Mouse (Mus musculus) forelimb bud, embryonic 11.5 days (tissue): ENCODE measurements around the gene Wdr45.

ENCODE experiments used
- DNase-seq: peaks from one replicate; pipeline ENCODE4 v3.0.0-alpha.2; 2012; ENCODE audit warnings: low read depth, low spot score

Gene Wdr45

GRCm38 (mm10) chrX:7763631-7764393 is 49.7 kb downstream of the Wdr45 start:
- DNase-seq, result no peak

GRCm38 (mm10) chrX:7764657-7765280 is 50.6 kb downstream of the Wdr45 start:
- no peak for DNase-seq

DNA sequence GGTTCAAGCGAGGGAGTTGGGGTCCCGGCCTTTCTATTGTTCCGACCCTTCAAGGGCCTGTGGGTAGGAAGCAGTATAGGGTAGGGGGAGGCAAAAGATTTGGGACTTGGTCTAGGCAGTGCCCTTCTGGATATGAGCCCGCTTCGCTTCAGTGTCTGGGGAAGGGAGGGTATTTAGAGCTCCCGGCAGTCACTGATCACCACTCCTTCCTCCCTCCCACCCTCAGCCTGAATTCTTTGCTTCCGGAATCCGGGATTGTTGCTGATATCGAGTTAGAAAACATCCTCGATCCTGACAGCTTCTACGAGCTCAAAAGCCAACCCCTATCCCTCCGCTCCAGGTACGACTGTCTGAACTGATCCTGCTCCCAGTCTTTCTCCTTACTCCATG is 51.1 kb downstream of the Wdr45 start:
- no peak for DNase-seq

DNA sequence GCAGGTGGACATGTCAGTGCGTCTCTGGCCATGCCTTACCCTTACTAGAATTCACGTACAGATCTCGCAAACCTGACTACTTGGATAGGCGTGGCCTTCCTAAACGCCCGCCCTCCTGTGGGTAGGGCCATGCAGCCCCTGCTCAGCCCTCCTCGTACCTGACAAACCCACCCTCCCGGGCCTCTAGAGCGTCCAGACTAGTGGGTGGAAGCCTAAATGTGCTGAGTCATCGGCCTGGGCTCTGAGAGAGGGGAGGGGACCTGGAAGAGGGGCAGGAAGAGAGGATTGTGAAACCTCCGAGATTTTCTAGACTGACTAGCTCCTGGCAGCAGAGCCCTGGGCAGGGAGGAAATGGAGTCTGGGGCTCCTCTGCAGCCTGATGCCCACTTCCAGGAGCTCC is 51.6 kb downstream of the Wdr45 start:
- DNase-seq, result no peak

GRCm38 (mm10) chrX:7769302-7770017 is 55.3 kb downstream of the Wdr45 start:
- DNase-seq, result no peak

GRCm38 (mm10) chrX:7772766-7773165 is 58.6 kb downstream of the Wdr45 start:
- DNase-seq, result no peak

GRCm38 (mm10) chrX:7775501-7776205 is 61.5 kb downstream of the Wdr45 start:
- DNase-seq, result no peak

DNA sequence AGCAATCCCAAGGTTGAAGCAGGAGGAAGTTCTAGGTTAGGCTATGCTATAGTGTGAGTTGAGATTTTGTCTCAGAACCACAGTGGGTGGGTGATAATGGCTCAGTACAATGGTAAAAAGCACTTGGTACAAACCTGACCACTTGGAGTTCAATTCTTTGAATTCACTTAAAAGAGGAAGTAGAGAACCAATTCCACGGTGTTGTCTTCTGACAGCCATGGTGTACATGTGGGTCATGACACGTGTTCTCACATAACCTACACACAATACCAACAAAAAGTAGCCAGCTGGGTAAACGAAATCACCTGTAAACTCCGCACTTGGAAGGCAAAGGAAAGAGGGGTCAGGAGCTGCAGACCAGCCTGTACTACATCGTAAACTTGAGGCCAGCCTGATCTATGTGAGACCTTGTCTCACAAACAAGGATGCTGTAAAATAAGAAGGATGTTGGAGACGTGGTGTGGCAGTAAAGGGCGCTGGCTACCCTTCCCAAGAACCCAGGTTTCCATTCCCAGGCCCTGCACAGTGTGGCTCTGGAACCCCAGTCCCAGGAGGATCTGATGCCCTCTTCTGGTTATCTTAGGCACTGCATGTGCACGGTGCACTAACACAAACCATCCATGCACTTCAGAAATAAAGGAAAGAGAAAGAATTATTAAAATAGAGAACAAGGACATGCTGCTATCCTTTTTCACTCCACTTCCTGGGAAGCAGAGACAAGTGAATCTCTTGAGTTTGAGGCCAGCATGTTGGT is 62.4 kb downstream of the Wdr45 start:
- peak; percentile 46 for DNase-seq
